Mouse (Mus musculus) testis, adult 2 months (tissue): Measurements from ENCODE around the gene Xylb.

Source experiments
- CTCF ChIP-seq: fragments of 200-500 bp; IDR thresholded peaks from 2 replicates; pipeline ENCODE4 v1.5.1; 2012; ENCODE audit warnings: low read depth, mild to moderate bottlenecking, inconsistent platforms, low read length, moderate library complexity; ENCODE audit not compliant: control insufficient read depth, insufficient read depth, insufficient replicate concordance
- POLR2A ChIP-seq: fragments of 200-500 bp; IDR thresholded peaks from 2 replicates; pipeline ENCODE4 v1.6.1; 2012; ENCODE audit warnings: low read depth, mild to moderate bottlenecking, inconsistent platforms, low read length, moderate library complexity; ENCODE audit not compliant: control insufficient read depth

- no peak for TF ChIP-seq POLR2A
- no peak for TF ChIP-seq CTCF
Observed at GRCm38 (mm10) chr9:119330186-119330963, 26.8 kb upstream of the Xylb start.
